Mouse (Mus musculus): Measurements from ENCODE around the gene Grm5.

Grm5 gene

DNA sequence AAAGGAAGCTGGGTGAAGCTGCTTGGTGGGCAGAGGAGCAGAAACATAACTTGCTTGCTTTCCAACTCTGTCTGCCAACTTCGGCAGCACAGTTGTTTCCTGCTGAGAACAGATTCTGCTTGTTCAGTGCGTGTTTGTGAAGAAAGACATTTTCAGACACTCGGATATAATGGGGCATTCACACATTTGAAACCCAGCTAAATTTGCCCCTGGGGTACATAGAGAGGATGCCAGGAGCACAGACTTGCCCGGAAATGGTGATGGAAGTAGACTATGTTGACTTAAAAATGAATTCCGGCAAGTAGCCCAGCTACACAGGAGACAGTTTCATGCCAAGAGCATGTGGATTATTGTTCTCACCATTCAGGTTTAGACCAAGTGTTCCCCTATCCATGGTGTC, 342.0 kb downstream of the Grm5 start:
- no peak for DNase-seq (ENCODE audit: low spot score)

- DNase-seq (ENCODE audit: low spot score), result no peak
Measured at GRCm38 (mm10) chr7:87937415-87937814, 353.4 kb downstream of the Grm5 start.

GRCm38 (mm10) chr7:87938265-87938664, 354.3 kb downstream of the Grm5 start:
- no peak for DNase-seq (ENCODE audit: low spot score)

DNA sequence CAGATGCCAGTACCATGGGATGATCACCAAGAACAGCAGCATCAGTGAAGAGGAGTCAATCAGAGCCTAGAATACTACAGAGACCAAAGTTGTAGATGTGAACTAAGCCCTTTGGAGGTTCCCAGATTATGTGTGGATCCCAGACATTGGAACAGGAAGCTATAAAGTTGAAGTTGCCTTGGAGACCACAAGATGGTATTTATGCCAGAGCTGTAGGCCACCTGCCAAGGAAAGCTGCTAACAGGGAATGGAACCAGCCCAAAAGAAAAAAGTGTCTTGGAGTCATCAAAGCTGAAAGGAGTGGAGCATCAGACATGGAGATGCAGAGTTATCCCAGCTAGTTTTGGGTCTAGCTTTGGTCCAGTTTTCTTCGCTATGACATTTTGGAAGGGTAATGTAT, 366.2 kb downstream of the Grm5 start:
- no peak for DNase-seq (ENCODE audit: low spot score)

DNA sequence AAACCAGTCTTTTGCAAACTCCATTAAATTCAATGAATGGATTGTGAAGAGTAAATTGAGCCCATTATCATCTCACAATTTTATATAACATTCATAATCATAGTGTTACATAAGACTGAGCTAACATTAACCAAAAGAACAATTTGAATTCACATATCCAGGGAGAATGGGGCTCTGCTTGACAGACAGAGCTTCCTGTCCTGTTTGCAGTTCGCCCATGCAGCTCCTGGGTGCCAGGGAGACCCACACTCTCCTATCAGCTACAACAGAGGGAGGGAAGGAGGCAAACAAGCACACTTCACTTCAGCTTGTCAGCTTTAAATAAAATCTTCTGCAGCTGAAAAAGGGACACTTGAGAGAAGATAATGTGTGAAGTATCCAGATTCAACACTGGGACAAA, 389.2 kb downstream of the Grm5 start:
- no peak for DNase-seq (ENCODE audit: low spot score)

DNA sequence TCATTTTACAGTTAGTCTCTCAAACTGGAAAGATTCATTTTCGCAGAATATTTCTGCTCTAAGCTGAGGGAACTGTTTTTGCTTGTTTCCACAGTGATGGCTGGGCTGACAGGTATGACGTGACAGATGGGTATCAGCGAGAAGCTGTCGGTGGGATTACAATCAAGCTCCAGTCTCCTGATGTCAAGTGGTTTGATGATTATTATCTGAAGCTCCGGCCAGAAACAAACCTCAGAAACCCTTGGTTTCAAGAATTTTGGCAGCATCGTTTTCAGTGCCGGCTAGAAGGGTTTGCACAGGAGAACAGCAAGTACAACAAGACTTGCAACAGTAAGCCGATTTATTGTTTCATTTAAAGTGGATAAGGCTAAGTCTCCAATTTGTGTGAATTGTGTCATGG, 391.1 kb downstream of the Grm5 start:
- DNase-seq (ENCODE audit: low spot score), result no peak

DNA sequence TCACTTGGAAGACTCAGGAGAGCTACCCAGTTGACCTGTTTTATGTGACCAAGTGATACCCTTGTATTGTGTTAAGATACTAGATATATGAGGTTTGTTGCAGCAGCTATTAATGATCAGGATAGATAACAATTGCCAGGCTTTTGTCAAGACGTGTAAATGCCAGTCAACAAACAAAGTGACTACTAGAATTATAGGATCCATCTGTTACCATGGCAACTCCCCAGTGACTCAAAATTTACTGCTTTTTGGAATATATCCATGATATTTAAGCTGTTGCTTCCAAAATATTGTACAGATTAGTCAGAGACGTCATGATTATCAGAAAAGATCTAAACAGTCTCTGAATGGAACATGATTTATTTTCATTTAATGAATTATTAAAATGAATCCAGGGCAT, 399.5 kb downstream of the Grm5 start:
- no peak for DNase-seq (ENCODE audit: low spot score)

GRCm38 (mm10) chr7:88014451-88014850, 430.5 kb downstream of the Grm5 start:
- no peak for DNase-seq (ENCODE audit: low spot score)

GRCm38 (mm10) chr7:88027411-88028132, 443.6 kb downstream of the Grm5 start:
- DNase-seq (ENCODE audit: low spot score), result no peak

DNA sequence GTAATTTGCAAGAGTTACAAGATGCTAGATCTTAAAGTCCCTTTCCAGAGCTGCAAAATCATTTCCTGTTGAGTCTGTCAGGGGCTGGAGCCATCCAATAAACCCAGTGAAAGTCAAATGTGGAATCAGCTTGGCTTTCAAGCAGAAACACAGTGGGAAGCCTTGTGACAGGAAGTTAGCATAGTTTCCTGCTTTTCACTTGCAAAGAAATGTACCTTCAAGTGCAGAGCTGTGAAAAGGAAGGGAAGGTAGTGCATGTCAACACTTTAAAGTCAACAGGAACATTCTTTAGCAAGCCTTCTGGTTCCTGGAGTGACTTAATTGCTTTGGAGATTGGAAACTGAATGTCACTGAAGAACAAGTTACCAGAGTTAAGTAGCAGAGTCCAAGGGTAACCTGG, 463.4 kb downstream of the Grm5 start:
- DNase-seq (ENCODE audit: low spot score), result no peak

DNA sequence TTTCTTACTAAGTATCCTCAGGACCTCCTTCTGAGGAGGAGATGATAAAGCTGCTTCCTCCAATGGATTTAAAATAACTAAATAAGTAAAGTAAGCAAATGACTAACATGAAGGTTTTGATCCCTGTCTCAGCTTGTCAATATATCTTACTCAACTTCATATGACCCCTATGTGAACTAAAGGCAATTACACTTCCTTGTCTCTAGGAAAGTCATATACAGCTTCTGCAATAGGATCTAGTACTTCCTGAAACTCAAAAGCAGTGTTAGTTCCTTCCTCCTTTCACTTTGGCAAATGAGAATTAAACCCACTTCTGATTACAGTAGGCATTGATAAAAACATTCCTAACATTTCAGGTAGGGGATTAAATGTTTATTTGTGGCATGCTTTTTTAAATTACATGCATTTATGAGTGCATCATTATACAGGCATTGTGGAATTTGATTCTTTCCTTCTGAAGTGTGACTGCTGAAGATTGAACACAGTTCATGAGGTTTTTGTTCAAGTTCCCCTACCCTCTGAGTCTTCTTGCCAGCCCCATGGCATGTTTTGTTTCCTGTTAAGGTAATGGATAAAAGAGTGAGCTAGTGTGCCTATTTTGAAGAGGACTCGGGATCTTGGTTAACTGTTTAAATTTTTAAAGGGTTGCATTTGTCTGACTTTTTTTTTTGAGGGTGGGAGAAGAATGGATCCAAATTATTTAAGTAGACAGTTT, 470.4 kb downstream of the Grm5 start:
- no peak for DNase-seq (ENCODE audit: low spot score)

DNA sequence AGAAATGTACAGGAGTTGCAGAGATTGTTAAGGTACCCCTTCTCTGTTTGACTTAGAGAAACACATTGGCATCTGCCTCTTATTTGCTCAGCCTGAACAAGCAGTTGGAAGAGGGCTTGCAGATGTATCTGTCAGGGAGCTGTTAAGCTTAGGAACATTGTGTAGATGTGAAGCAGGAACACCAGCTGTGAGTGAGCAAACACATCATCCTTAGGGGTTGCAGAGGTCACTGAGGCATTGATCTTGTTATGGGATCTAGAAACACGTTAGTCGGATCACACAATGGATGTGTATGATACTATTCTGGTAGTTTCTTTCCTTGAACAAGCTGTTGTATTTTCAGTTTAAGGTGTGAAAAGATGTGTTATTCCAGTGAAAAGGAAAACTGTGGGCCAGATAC, 472.5 kb downstream of the Grm5 start:
- no peak for DNase-seq (ENCODE audit: low spot score)

- DNase-seq (ENCODE audit: low spot score), result no peak
Measured at GRCm38 (mm10) chr7:88091115-88091514, 507.1 kb downstream of the Grm5 start.

DNA sequence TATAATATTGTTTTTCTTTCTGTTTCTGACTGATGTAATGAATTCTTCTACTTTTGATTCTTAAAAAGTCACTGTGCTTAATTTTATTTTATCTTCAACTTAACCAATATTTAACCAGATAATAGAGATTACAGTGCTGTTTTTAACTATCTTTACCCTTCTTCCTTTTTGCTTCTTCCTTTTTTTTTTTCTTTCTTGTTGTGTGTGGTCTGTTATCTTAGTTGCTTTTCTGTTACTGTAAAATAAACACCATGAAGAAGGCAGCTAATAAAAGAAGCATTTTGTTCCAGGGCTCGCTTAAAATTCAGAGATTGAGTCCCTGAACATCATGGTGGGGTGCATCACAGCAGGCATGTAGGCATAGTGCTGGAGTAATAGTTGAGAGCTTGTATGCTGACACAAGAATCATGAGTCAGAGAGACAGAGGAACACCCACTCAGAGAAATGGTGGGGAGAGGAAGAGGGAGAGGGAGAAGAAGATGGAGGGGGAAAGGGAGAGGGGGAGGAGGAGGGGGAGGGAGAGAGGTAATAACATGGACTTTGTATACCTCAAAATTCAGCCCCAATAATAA, 512.7 kb downstream of the Grm5 start:
- no peak for DNase-seq (ENCODE audit: low spot score)

- no peak for DNase-seq (ENCODE audit: low spot score)
Measured at GRCm38 (mm10) chr7:88097715-88098114, 513.7 kb downstream of the Grm5 start.

DNA sequence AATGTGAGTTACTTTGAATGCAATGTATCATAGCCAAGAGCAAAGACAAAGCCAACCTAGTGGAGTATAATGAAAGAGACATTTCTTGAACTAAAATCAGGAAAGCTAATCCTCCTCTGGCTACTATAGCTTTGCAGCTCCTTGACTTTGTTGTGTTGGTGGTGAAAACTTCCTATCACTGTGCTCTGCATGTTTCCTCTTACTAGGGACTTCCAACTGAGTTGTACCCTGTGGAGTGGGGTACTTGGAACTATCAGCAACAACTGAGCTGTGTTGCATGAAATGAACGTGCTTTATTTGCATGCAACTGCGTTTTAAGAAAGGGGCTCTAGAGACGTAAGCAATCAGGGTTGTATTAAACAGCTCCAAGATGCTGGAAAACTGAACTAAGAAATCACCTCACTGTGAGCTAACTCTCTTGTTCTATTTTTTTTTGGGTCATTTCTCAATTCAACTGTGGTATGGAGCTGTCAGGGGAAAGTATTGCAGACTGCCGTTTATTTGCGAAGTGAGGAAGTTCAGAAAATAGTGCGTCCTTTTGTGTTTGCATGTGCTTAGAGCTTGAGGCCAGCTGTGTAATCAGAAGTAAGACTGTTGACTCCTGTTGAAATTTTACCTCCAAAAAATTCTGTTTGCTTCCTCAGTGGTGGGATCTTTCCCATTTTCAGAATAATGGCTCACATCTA, 532.9 kb downstream of the Grm5 start:
- DNase-seq (ENCODE audit: low spot score), result no peak

- no peak for DNase-seq (ENCODE audit: low spot score)
Measured at GRCm38 (mm10) chr7:88128080-88128848, 544.3 kb downstream of the Grm5 start.

GRCm38 (mm10) chr7:88129536-88130487, 545.8 kb downstream of the Grm5 start:
- no peak for DNase-seq (ENCODE audit: low spot score)

DNA sequence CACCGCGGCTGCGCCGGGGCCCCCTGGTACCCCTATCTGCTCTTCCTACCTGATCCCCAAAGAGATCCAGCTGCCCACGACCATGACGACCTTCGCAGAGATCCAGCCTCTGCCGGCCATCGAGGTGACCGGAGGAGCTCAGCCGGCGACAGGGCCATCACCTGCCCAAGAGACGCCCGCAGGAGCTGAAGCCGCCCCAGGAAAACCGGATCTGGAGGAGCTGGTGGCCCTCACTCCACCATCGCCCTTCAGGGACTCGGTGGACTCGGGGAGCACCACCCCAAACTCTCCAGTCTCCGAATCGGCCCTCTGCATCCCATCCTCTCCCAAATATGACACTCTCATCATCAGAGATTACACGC, 546.5 kb downstream of the Grm5 start:
- no peak for DNase-seq (ENCODE audit: low spot score)

DNA sequence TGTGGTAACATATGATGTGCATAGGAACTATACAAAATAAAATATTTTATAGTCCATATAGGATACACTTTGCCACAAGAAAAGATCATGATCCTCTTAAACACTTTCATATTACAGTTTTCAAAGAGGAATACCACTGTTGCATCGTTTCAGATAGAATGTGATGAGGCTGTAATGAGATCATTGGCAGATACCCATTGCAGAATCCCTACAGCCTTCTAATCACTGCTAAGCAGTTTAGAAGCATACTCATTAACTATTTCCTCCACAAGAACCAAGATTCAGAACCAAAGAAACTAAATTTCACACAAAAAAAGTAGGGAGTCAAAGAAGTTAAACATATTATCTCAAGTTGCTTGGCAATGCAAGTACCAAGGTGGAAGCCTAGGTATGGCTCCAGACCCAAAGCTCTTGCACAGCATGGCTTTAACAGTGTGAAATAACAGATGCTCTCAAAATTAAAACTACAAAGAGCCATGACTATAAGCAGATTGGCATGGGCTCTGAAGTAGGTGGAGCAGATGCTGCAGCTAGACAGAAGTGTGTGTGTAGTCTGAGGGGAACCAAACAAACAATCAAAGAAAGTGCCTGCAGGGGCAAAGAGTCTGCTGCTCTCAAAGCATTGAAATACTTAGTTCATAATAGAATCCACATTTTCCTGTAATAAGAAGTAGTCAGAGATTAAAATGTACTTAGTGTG, 575.7 kb downstream of the Grm5 start:
- DNase-seq (ENCODE audit: low spot score), result no peak
